9 mouse cellular contexts compared by ENCODE assay signal in the genomic region with DNA sequence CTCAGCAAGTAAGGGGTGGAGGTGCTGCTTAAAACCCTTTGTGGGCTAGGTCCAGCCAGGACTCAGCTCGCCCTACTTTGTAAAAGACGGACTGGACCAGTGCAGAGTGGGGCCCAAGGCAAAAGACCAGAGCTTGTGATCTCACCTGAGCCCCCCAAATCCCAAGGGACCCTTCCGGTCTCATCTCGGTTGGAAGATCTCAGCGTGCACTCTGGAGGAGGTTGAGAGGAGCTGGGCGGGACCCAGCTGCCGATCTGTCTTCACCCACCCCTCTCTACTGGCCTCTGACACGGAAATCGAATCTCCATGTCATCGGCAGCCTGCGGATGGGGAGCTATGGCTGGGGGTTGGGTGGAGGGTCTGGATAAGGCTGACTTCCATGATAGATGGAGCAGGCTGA. TPM values are rescaled to one million over a fixed set of nuclear protein-coding genes. Genes with fewer than 3 reads are reported as not detected.
DNase-seq lines count a peak whose midpoint lies in the region; ATAC-seq lines count a peak whose summit lies in the region.
"Had no signal": no experiment of that assay in that cellular context is flagged by ENCODE, and none has a peak within 500 bp of the region (broad histone marks: within the 10 kb centered on the region; RNA-seq: fewer than 3 reads in every experiment).

No protein-coding gene starts in this region.

- peaks cover 19% of the 10 kb centered on the region for H3K4me1 ChIP-seq in kidney, embryonic 16.5 days (ENCODE audit: insufficient read depth, low read length)
- peaks cover 17% of the 10 kb centered on the region; the same call in 1 of the 2 replicates for H3K4me1 ChIP-seq in embryonic facial prominence, embryonic 12.5 days
- H3K4me1 ChIP-seq in limb, embryonic 11.5 days (ENCODE audit: control insufficient read depth, insufficient read depth, low read length) = peaks cover 3% of the 10 kb centered on the region
- peaks cover 42% of the 10 kb centered on the region for H3K4me1 ChIP-seq in neural tube, embryonic 14.5 days (ENCODE audit: control insufficient read depth, insufficient read depth, low read length)

- peak overlapping the region; percentile 65 for H3K4me3 ChIP-seq in kidney, embryonic 16.5 days (ENCODE audit: low read length)
- H3K4me3 ChIP-seq in embryonic facial prominence, embryonic 12.5 days = peak overlapping the region; percentile 59
- H3K4me3 ChIP-seq in limb, embryonic 11.5 days (ENCODE audit: low read depth, low read length) = peak overlapping the region; percentile 58
- H3K4me3 ChIP-seq in neural tube, embryonic 14.5 days (ENCODE audit: low read depth, low read length) = peak overlapping the region; percentile 67

- no peak overlapping the region for H3K27ac ChIP-seq in kidney, embryonic 16.5 days (ENCODE audit: low read length)
- no peak overlapping the region for H3K27ac ChIP-seq in embryonic facial prominence, embryonic 12.5 days
- H3K27ac ChIP-seq in limb, embryonic 11.5 days (replicated peaks; ENCODE audit: low read depth, low read length) = no peak overlapping the region
- H3K27ac ChIP-seq in neural tube, embryonic 14.5 days (ENCODE audit: low read depth, low read length) = no peak overlapping the region

- H3K4me2 ChIP-seq in kidney, embryonic 16.5 days (replicated peaks; ENCODE audit: low read depth, low read length) = peak overlapping the region; percentile 99
- H3K4me2 ChIP-seq in embryonic facial prominence, embryonic 12.5 days (replicated peaks) = peak overlapping the region; percentile 99
- peak overlapping the region; percentile 98 for H3K4me2 ChIP-seq in limb, embryonic 11.5 days (ENCODE audit: low read depth, severe bottlenecking)
- peak overlapping the region; percentile 97 for H3K4me2 ChIP-seq in neural tube, embryonic 14.5 days (ENCODE audit: low read depth, low read length)

- H3K36me3 ChIP-seq in kidney, embryonic 16.5 days (ENCODE audit: insufficient read depth, low read length) = no peaks in the 10 kb centered on the region
- H3K36me3 ChIP-seq in embryonic facial prominence, embryonic 12.5 days = no peaks in the 10 kb centered on the region
- H3K36me3 ChIP-seq in limb, embryonic 11.5 days (ENCODE audit: control insufficient read depth, insufficient read depth, low read length) = no peaks in the 10 kb centered on the region
- H3K36me3 ChIP-seq in neural tube, embryonic 14.5 days (ENCODE audit: control insufficient read depth, insufficient read depth, low read length) = no peaks in the 10 kb centered on the region

- H3K9me3 ChIP-seq in kidney, embryonic 16.5 days (ENCODE audit: low read length) = no peaks in the 10 kb centered on the region
- H3K9me3 ChIP-seq in embryonic facial prominence, embryonic 12.5 days = no peaks in the 10 kb centered on the region
- no peaks in the 10 kb centered on the region for H3K9me3 ChIP-seq in limb, embryonic 11.5 days (ENCODE audit: control insufficient read depth, low read length)
- H3K9me3 ChIP-seq in neural tube, embryonic 14.5 days (ENCODE audit: control insufficient read depth, low read length) = no peaks in the 10 kb centered on the region

- H3K27me3 ChIP-seq in kidney, embryonic 16.5 days (ENCODE audit: insufficient read depth, low read length) = peaks cover 4% of the 10 kb centered on the region; the same call in 1 of the 2 replicates
- H3K27me3 ChIP-seq in embryonic facial prominence, embryonic 12.5 days = peaks cover 23% of the 10 kb centered on the region; the same call in 1 of the 2 replicates
- 0 out of 2 replicates have a peak, but pooled peaks cover 3% of the 10 kb centered on the region for H3K27me3 ChIP-seq in limb, embryonic 11.5 days (ENCODE audit: control insufficient read depth, insufficient read depth, low read length)
- no peaks in the 10 kb centered on the region for H3K27me3 ChIP-seq in neural tube, embryonic 14.5 days (ENCODE audit: control insufficient read depth, insufficient read depth, low read length)

- WGBS in kidney, embryonic 16.5 days = 15% methylated on average over 11 of the region's 11 CpGs
- 10% methylated on average over 11 of the region's 11 CpGs for WGBS in embryonic facial prominence, embryonic 12.5 days
- 9% methylated on average over 11 of the region's 11 CpGs for WGBS in limb, embryonic 11.5 days
- WGBS in neural tube, embryonic 14.5 days = 10% methylated on average over 11 of the region's 11 CpGs

- ATAC-seq in kidney, embryonic 16.5 days (ENCODE audit: low FRiP score, low TSS enrichment) = no peak
- ATAC-seq in embryonic facial prominence, embryonic 12.5 days (ENCODE audit: insufficient number of reproducible peaks, insufficient read depth, low FRiP score, low TSS enrichment) = no peak
- no peak for ATAC-seq in limb, embryonic 11.5 days (ENCODE audit: insufficient number of reproducible peaks, low FRiP score, low TSS enrichment, low read depth)
- no peak for ATAC-seq in neural tube, embryonic 14.5 days (ENCODE audit: low read depth)

- peak overlapping the region; percentile 75 for H3K9ac ChIP-seq in kidney, embryonic 16.5 days (replicated peaks; ENCODE audit: low read length)
- peak overlapping the region; percentile 72; the same call in 1 of the 2 replicates for H3K9ac ChIP-seq in embryonic facial prominence, embryonic 12.5 days
- H3K9ac ChIP-seq in limb, embryonic 11.5 days (ENCODE audit: low read length) = peak overlapping the region; percentile 75; the same call in 1 of the 2 replicates
- H3K9ac ChIP-seq in neural tube, embryonic 14.5 days (replicated peaks; ENCODE audit: low read depth, low read length) = peak overlapping the region; percentile 87

- no peak for DNase-seq in kidney, adult 18-20 months
- DNase-seq in limb, embryonic 11.5 days (ENCODE audit: low spot score) = peak; percentile 44
- no peak for DNase-seq in c-Kit-positive CD71-positive TER-119-positive erythroid progenitor cells, embryonic 14.5 days (ENCODE audit: low spot score)
- no peak for DNase-seq in gastrocnemius, adult 8-10 months (ENCODE audit: low spot score in 2 of 2)
- no peak for DNase-seq in adrenal gland, adult 2 months

RNA-seq across cellular contexts. Expression of a gene that starts 13.7 kb away (rescaled TPM):
- 10.4 and 11.9 TPM in 2 replicates for polyA plus RNA-seq in kidney, embryonic 16.5 days (2015; fragmentation: Nextera tagmentation; extraction: Ambion mirVana)
- 34.5 and 36.8 TPM in 2 replicates for polyA plus RNA-seq in embryonic facial prominence, embryonic 12.5 days (2016; fragmentation: Nextera tagmentation; extraction: Ambion mirVana)
- 15.9 and 19.3 TPM in 2 replicates for polyA plus RNA-seq in limb, embryonic 11.5 days (2014; fragmentation: Nextera tagmentation; extraction: Ambion mirVana)
- 356 and 369 TPM in 2 replicates for polyA plus RNA-seq in neural tube, embryonic 14.5 days (2014; fragmentation: Nextera tagmentation; extraction: Ambion mirVana)
- total RNA-seq in gastrocnemius, adult 8-10 months (2022) = 1 to 10 TPM; 3.5 to 8.5 (median 5.3) TPM
- total RNA-seq in adrenal gland, adult 2 months (2021) = 10 to 100 TPM; 34.9 to 40.4 TPM
- polyA plus RNA-seq in adrenal gland, adult 2 months (2012; rRNA removed) = 73.8 and 87.2 TPM in 2 replicates
- total RNA-seq: hematopoietic stem cell, adult 5-6 weeks had no signal
